Mouse (Mus musculus) frontal cortex, postnatal 25 days (tissue): ENCODE data around the gene Lrmda.
"Not testable (repeated sequence)": the region's sequence is repeated elsewhere in the genome, so short reads cannot be mapped to it uniquely, and the experiment has no call there.

ENCODE experiments used
- DNase-seq, 2 experiments: peaks; one replicate each; pipeline ENCODE4 v3.0.0; 2022; ENCODE audit warnings: low spot score in 2 of 2

The Lrmda gene

DNA sequence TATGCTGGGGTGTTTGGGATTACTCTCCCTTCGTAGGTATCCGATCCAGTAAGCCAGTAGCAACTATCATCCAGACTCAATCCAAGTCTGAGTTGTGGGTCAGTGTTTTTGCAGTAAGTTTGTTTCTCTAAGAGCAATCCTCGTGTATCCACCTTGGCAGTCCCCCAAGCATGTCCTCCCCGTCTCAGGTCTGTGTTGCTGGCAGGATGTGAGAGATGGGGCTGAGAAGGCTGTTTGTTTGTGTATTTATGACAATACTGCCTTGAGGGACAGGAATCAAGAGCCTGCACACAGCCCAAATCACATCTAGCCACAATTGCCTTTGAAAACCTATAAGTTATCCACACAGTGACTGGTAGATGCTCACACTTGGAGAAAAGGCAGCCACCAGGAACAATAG lies 567.3 kb downstream of the Lrmda start:
- DNase-seq, result no peak

DNA sequence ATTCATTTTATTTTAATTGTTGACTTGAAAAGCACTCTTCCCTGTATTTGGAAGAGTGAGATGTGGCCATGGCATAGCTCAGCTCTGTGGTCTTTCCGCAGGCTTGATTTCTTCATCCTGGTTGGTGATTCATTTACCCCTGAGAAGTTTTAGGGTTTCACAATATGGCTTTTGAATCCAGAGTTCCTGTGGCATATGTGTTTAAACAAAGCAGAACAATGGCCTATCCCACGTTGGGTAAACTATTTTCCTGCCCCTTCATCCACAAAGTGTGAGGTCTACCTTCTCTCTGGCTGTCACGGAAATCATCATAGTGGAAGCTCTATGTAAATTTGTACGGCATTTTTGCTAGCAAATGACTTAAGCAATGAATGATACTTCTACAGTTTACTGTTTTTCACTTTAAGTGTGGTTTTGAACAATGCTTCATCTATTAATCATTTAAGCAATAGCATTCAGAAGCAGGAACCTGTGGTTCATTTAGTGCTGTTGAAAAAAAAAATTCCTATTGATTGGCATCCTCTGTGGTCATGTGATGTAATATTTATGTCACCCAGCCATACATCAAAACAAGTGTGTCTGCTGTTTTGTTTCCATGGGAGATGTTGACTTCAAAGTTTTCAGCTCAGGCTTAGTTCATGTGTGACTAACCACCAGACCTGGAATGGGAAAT lies 567.9 kb downstream of the Lrmda start:
- no peak for DNase-seq

DNA sequence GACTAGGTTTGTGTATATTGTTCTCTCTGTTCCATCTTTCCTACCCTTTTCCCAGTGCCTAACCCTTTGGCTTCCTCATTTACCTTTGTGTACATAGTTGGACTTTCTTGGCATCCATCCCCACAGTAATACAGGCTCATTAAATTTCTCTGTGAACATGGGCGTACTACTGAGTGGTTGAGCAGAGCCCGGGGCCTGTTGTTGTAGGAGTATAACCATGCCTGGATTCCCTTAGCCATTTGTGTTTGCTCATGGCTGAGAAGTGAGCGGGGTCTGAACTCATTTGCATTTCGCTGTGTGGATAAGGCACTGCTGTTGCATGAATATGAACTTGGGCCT lies 568.4 kb downstream of the Lrmda start:
- DNase-seq, result no peak

DNA sequence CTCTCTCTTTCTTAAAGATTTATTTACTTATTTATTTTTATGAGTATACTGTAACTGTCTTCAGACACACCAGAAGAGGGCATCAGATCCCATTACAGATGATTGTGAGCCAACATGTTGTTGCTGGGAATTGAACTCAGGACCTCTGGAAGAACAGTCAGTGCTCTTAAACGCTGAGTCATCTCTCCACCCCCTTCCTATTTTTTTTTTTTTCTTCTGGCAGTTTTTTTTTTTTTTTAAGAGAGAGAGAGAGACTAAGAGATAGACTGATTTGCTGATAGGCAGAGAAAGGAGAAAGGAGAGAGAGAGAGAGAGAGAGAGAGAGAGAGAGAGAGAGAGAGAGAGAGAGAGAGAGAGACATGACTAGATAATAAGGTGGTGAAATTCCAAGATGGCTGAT lies 568.9 kb downstream of the Lrmda start:
- DNase-seq, result not testable (repeated sequence)

DNA sequence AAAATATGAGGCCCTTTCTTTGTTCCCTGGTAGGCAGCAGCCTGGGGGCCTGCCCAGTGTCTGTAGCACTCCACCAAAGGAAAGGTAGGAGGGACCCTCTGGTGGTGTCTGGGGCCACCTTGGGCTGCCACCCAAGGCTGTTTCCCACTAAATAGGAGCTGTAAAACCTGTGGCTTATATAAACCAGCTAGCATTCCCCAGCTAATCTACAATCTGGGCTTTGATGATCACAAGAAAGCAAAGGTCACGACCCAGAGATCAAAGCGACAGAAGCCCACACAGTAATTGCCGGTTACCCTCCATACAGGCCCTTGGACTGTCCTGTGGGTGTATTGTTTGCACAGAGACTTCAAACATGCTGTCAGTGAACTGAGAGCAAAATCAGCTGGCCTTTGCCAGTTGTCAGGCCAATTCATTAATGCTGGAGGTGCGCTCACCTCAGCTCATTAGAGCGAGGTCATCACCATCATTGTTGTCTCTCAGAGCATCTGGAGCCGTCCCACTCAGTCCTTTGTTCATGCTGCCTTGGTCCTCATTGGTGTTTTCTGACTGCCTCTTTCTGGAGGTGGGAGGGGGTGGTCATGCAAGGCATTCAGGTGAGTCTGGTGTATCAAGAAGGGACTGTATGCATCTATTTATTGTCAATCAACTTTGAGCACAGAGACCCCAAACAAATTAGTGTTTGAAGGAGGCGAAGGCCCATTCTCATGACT lies 570.1 kb downstream of the Lrmda start:
- DNase-seq, result no peak

DNA sequence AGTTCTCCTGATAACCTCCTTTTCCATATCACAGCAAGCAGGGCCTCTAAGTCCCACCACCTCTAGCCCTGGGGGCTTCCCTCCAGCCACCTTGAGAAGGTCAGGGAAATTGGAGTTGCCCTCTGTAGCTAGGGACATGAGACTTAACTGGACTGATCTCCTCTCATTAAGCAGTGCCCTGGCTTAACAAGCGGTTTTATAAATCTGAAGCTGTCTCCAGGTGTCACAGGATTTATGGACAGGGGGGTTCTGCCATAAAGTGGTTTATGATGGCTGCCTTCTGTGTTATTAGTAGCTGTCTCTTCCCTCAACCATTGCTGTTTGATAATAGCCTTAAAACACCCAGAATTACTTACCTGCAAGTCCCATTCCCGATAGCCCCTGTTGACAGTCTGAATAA lies 571.7 kb downstream of the Lrmda start:
- no peak for DNase-seq

DNA sequence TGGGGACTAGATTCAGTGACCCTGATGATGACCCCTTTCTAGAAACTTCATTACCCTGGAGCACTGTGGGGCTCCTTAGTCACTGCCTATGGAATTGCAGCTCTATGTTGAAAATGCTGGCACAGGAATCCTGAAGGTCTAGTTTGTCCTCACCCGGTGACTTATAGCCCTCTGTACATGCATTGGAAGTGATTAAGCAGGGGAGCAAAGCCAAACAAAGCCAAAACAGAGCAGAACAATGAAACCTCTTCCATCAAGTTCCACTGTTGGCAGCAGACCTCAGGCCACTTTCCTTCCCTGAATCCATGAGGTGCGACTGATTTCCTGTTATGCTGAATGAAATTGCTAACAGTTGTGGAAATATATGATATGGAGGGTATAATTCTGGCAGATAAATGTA lies 578.0 kb downstream of the Lrmda start:
- DNase-seq, result no peak

DNA sequence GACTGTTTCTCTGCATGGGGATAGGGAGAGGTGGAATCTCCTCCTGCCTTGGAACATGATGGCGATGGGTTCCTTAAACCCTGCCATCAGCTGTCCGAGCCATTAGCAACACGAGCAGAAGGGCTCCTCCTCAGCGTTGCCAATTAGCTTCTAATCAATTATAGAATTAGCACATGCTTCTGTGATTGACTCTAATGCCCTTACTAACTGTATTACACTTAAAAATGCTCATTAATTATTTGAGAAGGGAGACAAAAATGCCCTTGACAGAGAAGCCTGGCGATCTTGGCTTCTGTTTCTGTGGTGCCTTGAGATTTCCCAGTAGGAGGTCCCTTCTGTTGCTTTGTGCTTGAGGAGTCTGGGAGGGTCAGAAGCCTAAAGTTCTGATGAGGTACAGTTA lies 579.1 kb downstream of the Lrmda start:
- no peak for DNase-seq

DNA sequence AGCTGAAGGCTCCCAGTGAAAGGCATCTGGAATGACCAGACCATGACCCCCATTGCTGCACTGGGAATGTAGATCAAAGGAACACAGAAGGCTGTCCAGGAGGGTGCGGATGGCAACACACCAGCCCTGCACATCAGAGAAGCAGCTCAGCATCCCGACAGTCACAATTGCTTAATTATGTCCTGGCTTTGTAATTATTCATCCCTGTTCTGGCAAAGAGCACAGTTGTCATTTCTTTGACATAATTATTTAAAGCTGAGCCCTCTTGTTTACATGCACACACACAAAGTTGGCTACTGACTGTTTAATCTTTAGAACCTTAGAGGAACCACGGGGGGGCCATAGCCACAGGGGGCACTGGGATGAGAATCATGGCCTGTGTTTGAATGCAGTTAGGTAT lies 580.7 kb downstream of the Lrmda start:
- DNase-seq, result no peak

DNA sequence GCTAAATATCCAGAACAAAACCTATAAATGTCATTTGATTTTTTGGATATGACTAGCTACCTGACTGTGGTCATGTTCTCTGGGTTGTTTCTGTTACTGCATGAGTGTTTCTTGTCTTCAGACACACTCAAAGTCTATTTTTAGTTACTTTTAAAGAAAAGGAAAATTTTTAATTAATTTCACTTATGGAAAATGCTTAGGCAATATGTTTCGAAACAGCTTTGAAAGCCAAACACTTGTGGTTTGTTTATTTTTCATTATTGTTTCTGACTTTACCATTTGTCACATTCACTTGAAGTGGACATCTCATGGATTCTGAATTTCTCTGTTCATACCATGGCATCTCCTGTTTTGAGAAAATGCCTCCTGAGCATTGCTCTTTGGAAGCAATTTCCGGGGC lies 582.8 kb downstream of the Lrmda start:
- DNase-seq, result no peak

DNA sequence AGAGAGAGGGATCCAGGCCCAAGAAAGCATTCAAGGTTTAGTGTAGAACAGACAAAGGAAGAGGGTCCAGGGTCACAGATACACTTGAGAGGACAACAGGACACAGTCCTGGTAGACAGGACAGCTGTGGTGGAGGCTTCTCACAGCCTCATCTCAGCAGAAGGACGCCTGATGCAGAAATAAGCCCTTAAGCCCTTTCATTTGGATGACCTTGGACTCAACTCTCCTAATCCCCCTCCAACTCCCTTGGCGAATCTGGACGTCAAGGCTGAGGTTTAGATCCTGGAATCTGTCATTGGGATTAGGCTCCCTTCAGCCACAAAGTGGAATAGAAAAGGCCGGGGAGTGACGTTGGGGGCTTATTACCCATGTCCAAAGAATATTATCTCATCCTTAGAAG lies 589.1 kb downstream of the Lrmda start:
- DNase-seq, result no peak

DNA sequence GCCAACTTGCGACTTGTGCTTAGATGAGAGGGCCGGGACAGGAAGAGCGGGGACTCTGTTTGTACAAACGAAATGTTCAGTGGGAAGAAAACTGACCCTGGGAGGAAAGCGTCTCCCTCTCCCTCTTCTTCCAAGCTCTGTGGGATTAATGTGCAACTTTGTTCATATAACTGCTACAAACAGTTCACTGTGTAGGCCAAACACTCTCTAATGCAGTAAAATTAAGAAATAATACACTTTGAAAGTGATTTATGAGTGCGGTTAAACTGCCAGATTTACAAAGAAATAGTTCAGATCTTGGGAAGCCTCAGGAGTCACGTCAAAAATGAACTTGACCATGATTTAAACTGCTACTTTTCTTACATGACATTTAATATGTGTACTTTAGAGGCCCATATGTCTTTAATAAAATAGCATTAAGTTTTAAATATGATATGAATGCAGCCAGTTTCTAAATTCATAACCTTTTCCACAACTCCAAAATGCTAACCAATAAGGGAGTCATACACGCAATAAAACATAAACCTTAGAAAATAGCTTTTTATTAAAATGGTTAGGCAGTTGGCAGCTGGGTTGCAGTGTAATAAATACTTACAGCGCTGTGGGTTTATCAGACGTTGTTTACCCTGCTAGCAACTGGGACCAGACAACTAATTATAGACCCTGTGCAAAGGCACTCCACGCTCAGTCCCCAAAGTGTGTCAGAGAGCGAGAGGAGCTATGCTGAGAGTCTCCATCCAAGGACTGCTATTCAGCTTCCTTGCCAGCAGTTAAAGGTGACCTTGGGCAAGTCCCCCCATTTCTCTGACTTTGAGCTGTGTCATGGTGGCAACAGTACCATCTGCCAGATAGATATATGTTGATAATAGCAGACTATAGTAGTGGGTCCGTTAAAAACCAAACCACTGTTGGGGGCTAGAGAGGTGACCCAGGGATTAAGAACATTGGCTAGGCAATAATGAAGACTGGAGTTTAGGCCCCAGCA lies 590.0 kb downstream of the Lrmda start:
- no peak for DNase-seq

DNA sequence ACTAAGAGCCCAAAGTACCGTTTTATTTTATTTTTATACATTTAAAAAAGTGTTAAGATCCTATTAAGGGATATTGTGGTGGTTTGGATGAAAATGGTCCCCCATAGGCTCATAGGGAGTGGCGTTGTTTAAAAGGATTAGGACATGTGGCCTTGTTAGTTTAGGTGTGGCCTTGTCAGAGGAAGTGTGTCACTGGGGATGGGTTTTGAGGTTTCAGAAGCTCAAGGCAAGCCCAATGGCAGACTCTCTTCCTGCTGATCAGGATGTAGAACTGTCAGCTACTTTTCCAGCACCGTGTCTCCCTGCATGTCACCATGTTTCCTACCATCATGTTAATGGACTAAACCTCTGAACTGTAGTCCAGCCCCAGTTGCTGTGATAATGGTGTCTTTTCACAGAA lies 591.5 kb downstream of the Lrmda start:
- no peak for DNase-seq

DNA sequence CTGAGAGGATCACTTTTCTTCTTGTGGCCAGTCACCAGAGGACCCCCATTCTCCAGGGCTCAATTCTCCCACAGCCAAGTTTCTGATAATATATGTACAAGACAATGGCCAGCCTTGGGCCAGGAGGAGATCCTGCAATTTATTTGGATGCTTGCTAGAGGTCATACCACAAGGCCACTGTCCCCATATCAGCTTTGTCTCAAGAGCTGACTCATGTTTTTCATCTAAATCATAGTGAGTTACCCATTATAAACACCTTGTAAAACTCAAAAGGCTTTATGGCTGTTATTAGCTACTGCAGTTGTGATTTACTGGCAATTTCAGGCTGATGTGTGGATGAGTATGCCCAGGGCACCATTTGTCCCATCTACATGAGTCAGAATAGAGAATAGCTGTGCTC lies 600.7 kb downstream of the Lrmda start:
- no peak for DNase-seq

DNA sequence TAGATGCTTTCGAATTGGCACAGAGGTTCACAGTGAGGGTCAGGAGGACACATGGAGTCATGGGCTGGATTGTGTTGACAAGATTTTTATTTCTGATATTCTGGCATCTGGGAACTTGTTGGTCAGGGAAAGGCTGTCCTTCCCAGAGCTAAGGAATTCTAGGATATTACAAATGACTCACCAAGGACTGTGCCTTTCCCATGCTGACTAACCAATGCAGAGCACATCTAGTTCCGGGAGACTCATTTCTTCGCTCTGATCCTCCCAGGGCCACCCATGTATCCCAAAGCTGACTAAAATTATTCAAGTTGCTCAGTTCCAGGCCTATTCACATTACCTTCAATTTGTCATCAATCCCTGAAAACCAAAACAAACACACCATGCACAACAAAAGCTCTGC lies 602.4 kb downstream of the Lrmda start:
- DNase-seq, result no peak

DNA sequence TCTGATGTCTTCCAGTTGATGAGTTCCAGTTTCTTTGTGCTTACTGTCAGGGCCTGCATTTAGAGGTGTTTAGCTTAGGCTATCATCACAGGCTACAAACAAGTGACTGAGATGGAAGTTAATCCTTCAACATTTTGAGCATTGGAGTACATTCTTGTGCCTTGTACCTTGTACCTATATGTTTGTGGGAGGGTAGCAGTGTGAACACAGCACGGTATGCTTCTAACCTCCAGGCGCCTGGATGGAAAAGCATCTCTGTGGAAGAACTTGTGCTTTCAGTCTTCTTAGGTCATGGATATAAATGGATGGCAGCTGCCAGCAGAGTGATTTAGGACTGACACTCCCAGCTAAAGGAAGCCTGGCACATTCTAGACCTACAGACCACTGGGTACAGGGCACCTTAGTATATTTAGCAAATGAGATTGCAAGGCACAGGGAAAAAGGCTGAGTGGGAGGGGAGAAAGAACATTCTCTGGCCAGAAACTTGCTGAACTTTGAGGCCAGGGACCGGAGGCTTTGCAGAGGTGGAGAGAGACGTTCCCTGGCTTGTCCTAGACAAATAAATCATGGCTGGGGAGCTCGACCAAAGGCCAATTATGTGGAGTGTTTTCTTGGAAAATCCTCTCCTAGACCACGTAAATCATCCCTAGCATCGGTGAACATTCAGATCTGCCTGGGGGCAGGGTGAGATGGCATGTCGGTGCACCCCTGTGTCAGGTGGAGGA lies 607.8 kb downstream of the Lrmda start:
- DNase-seq, result no peak

DNA sequence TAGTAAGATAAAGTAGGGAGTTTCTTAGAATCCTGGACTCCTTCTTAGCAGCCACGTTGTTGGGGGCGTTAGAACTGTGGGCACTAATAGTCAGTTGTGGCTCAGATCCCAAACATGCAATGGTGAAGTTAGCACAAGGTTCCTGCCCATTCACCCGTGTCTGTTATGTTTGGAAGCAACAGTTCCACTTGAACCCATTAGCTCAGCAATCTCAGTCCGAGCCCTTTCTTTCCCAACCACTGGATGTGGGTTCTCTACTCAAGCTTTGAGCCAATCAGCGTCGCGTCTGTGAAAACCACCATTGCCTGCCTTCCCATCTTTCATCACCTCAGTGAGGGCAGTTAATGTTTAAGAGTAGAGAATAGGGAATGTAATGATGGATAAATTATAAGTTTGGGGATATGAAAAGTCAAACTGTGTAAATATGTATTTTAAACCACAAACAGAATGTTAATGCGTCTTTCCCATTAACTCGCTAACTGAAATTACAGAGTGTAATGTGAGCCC lies 610.9 kb downstream of the Lrmda start:
- DNase-seq, result no peak

DNA sequence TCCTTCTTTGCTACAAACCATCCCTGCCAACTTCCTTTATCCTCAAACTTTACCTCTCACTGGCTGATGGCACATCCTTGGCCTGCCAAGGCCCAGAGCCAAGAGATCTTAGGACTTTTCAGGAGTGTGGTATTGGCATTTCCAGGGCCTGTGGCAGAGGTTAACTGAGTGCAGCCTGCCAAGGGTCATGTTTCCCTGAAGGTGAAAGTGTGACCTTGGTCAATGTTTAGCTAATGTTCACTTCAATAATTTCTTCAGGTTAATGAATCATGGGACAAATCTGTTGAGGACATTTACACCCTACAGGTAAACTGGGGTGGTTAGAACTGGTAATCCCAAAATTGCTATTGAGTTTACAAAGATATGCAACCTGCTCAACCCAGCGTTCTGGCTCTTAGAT lies 614.1 kb downstream of the Lrmda start:
- no peak for DNase-seq

DNA sequence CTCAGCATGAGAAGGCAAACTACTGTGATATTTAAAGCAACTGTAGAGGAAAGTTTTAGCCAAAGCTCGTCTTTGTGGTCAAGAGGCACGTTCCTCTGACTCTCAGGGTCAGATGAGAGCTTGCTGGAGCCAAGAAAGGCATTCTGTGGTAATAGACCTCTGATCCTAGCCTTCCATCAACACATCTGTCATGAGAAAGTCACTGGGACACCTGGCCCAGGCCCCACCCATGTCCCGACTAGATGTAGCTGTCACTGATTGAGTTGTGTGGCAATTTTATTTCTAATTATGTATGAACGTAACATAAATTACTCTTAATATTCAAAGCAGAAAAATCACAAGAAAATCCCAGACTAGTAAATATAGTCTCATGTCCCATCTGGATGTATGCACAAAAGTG lies 624.0 kb downstream of the Lrmda start:
- no peak for DNase-seq

DNA sequence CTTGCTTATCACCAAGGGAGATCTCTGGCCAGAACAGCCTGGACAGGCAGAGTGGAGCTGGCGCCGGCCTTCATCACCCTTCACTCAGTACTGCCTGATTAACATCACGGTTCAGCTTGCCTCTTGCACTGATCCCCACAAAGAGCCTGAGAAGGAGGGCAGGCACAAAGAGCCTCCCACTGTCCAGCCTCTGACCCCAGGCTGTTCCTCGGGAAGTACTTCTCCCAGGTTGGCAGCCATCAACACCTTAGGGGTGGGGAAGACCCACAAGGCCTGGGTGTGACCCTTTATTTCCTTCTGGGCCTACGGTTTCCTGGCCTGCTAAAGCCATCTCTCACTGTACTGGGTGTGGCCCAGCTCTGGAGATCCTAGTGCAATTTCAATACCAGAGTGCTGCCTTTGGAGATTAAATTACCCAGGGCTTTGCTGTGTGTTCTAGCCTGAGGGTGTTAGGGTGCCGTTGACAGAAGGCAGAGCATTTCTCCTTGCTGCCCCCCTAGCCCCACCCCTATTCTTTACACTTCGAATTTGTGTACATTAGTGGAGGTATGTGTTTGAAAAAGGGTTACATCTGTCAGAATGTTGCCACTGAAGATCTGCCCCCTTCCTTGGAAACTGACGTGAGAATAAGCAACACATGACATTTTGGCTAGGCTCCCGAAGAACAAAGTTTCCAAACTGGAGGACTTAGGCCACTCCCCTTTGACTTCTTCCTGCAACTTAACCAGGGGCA lies 628.5 kb downstream of the Lrmda start:
- no peak for DNase-seq

DNA sequence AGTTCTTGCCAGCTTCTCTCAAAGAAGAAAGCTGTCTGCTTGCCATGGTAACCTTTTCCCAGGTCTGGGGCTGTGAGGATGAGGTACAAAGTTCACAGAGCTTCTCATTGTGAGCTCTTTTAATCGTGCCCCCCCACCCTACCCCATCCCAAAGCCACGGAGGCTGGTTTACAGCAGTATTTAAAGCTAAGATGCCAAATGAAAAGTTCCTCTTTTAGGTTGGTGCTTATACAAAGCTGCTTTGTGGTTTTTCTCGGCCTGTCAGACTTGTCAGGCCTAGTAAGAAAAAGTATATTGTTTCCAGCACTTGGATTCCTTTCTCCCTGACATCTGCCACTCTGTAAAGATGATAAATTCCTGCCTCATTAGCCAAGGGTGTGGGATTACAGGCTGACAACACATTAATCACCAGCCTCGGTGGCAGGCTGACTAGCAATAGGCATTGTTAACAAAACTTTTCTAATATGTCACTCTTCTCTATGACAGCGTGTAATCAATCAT lies 629.9 kb downstream of the Lrmda start:
- DNase-seq, result no peak
